Mouse (Mus musculus) CD4-positive helper T cell, adult 2 months (primary cell): ENCODE measurements around the gene Cntnap1.
"Not testable (repeated sequence)": the region's sequence is repeated elsewhere in the genome, so short reads cannot be mapped to it uniquely, and the experiment has no call there.

Experiments used
- DNase-seq: peaks from one replicate; pipeline ENCODE4 v3.0.0-alpha.2; 2012; ENCODE audit warnings: low read depth, missing footprints, low spot score

Cntnap1 gene

DNA sequence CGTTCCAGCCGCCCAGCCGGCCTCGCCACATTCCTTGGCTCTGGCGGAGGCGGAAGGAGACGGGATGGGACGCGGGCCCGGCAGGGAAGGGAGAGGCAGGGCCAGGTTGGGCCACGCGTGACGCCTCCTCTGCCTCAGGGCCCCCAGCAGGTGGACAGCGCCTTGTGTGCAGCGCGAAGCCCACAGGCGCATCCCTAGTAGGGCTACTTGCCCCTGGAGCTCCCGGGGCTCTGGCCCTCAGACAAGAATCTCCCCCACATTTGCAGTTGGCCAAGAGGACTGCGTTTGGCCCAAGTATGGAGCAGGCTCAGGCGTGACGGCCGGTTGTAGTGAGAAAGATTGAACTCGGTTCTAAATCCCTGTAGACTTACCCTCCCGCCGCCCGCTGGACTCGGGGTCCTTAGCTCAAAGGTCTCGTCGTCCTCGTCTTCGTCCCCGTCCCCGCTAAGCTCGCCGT lies at the start of gene Cntnap1:
Gene Cntnap1, plus strand, starts transcription at position 170 of the 457 bp plus-strand sequence.
- no peak for DNase-seq

DNA sequence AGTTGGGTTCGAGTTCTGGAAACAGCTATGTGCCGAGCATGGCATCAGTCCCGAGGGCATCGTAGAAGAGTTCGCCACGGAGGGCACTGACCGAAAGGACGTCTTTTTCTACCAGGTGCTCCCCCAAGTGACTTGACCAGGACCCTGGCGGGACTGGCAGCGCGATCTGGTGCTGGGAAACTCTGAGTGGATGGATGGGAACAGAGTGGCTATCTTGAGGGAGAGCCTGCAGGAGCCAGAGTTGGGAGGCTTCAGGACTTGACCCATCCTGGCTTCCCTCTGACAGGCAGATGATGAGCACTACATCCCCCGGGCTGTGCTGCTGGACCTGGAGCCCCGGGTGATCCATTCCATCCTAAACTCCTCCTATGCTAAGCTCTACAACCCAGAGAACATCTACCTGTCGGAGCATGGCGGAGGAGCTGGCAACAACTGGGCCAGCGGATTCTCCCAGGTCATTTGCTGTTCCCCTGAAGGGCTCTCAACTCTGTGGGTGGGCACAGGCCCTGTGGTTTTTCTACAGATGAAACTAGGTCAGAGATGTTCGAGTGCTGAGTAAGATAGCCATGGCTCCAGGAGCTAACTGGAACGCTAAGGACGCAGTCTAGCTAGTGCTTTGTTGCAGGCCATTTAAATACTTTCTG lies 49.7 kb upstream of the Cntnap1 start:
- DNase-seq, result no peak

DNA sequence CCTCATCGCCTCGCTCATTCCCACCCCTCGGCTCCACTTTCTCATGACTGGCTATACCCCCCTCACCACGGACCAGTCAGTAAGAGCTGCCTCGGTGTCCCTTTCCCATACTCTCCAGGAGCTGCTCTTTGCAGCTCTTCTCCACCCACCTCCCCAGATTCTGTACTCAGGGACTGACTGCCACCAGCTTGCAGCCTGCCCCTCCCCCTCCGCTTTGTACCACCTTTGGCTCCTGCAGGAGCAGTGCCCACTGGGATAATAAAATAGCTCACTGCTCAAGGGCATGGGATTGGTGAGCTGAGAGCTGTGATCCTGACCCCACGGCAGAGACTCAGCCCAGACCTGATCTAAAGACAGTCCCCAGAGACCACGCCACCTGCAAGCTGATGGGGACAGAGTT lies 45.8 kb upstream of the Cntnap1 start:
- not testable (repeated sequence) for DNase-seq

DNA sequence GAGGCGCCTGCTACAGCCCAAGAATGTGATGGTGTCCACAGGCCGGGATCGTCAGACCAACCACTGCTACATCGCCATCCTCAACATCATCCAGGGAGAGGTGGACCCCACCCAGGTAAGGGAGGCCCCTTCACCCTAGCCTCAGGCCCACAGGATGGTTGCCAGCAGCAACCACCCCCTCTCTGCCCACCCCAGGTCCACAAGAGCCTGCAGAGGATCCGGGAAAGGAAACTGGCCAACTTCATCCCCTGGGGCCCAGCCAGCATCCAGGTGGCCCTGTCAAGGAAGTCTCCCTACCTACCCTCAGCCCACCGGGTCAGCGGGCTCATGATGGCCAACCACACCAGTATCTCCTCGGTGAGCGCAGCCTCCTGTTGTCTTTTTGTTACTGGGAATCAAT lies 45.3 kb upstream of the Cntnap1 start:
- DNase-seq, result not testable (repeated sequence)

DNA sequence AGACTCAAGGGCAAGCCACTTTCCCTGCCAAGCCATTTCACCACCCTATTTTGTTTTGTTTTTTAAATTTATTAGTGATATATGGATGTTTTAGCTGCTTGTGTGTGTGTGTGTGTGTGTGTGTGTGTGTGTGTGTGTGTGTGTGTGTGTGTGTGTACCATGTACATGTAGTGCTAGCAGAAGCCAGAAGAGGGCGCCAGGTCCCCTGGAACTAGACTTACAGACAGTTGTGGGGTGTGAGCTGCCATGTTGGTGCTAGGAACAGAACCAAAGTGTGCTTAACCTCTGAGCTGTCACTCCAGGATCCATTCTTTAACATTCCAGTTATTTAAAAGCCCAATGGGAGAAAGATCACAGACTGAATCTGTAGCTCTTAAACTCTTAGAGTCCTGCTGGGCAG lies 43.2 kb upstream of the Cntnap1 start:
- DNase-seq, result peak; percentile 17

DNA sequence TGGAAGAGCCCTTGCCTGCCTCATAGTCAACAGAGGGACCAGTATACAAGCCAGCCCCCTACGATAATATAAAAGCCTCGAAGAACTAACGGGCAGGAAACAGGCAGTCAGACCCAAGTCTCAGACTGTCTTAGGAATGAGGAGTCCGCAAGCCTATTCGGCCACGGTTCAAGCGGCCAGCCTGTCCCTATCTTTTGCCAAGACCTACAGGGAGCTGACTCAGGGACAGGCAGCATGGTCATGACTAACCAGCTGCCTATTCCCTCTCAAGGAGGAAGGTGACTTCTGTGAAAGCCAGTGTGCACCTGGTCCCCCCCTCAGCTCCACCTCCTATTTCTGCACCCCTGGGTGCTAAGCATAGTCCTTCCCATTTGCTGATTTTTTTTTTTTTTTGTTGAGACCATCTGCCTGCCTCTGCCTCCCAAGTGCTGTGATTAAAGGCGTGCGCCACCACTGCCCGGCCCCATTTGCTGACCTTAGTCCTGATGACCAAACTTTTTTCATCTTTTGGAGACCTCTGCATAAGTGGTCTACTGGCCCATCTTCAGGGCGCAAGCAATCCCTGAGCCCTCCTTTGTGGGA lies 41.2 kb upstream of the Cntnap1 start:
- no peak for DNase-seq

DNA sequence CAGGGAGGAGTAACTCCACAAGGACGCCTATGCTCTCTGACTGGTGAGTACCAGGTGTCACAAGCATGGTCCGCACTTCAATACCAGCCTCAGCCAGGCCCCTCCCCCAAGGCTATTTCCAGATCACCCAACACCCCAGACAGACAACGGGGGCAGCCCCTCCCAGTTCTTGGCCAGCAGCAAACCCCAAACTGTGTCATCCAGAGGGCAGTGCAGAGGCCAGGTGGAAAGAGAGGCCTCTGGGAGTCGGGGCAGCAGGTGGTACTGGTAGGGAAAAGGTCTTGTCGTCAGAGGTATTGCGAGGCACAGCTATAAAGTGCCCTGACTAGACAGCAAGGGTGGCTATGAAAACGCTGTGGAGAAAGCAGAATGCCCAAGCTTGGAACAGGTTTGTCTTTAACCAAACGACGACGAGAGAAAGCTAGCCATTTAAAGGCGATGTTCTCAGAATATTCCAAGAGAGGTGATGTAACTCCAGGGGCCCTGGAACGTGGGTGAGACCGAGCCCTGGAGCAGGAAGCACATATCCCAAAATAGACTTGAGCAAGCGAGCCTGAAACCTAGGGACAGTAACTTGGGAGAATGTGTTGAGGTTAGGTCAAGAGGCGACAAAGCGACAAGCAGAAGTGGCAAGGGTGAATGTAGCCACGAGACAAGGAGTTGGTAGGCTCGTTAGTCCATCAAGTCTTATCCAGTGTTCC lies 40.1 kb upstream of the Cntnap1 start:
- no peak for DNase-seq

DNA sequence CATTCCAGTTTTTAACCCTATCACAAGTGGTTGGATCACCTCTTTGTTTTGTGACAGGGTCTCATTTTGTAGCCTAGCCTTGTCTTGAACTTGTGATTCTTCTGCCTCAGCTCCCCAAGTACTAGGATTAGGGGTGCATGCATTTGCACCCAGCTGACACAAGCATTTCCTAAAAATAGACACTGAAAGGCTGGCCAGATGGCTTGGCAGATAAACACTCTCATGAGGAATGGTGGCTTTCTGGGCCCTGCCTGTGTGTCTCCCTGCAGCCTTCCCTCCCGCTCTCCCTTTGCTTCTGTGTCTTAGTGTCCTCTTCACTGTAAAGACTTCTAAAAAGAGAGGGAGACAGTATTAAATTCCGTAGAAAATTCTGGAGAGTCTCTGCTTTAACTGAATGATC lies 39.1 kb upstream of the Cntnap1 start:
- no peak for DNase-seq

DNA sequence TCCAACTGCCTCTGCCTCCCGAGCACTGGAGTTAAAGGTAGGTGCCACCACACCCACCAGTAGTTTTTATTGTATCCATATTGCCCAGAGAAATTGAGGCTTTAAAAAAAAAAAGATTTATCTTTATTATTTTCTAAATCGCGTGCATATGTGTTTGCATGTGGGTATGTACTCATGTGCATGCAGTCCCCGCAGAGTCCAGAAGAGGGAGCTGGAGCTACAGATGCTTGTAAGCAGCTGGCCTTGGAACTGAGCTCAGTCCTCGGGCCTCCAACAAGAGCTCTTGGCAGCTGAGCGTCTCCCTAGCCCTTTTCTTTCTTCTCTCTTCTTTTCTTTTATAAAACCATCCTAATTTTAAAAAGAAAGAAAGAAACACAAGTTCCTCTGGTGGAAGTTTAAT lies 38.6 kb upstream of the Cntnap1 start:
- DNase-seq, result peak; percentile 35

DNA sequence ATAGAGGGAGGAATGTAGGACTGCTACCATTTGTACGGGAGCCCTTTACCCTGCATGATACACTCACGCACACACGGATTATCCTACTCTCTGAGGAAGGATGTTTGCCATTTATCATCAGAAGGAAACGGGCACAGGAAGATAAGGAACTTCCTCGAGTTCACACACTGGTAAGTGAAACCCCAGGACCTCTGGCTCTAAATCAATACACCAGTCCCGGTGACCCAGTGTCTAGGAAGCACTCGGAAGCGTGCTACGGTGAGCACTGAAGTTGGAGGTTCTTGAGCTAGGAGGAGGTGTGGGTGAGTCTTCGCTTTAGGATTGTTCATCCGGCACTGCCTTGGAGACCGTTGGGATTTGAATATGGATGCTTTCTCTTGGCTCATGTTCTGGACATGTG lies 37.3 kb upstream of the Cntnap1 start:
- DNase-seq, result no peak

DNA sequence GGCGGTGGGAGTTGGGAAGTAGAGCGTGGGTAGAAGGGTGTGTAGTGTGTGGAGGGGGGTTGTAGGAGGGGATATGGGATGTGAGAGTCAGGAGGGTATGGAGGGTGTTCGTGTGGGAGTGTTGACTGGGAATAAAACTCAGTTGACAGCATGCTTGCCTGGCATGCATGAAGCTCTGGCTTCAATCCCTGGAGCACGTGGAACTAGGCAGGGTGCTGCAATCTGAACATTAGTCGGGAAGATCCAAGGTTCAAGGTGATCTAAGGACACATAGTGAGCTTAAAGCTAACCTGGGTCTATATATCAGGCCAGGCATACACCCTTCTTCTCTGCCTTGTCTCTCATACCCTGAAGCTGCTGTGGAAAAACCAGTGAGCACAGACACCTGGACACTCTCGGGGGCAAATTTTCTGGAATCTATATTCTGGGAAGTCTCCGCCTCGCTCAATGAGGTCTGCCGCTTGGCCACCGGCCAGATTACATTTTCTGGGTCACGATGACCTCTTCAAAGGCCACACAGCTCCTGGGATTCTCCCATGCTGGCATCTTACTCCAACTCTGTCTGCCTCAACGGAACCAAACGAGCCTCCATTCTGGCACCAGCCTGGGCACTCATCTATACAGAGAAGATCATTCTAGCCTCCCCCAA lies 36.0 kb upstream of the Cntnap1 start:
- no peak for DNase-seq

DNA sequence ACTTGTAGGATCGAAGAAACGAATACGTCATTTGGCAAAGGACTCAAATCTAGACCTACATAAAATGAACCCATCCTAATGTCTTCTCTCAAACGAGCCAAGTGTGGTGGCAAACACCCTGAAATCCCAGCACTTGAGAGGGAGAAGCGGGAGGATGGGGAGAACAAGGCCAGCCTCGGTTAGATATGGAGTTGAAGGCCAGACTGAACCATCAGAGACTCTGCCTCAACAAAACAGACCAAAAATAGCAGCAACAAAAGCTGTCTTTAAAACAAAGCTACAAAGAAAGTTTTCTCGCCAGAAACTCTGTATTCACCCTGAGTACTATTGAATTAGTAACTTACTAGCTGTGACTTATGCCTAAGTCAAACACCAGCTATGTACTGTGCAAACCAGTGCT lies 33.3 kb upstream of the Cntnap1 start:
- DNase-seq, result no peak

DNA sequence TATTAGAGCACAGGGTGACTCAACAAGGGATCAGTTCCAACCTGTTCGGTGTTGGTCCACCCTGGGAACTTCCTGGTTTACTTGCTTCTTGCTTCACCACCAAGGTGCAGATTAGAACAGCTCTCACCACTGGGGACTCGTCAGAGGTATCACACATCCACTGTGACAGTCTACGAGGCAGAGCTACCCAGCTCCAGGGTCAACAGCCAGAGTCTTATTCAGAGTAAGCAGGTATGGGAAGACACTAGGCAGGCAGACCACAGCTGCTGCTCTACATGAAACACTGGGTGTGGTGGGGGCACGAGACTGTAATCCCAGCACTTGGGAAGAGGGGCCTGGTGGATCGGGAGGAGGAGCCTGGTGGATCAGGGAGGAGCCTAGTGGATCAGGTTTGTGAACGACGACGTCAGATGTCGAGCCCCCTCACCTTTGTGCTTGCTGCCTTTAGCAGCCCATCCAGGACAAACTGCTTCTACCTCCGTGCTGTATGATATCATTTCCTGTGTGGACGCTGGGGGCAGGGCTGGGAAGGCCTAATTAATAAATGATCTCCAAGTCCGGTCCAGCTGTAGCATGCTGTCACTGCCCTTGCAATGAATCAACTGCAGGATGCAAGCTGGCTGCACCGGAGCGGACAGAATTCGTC lies 31.7 kb upstream of the Cntnap1 start:
- no peak for DNase-seq

DNA sequence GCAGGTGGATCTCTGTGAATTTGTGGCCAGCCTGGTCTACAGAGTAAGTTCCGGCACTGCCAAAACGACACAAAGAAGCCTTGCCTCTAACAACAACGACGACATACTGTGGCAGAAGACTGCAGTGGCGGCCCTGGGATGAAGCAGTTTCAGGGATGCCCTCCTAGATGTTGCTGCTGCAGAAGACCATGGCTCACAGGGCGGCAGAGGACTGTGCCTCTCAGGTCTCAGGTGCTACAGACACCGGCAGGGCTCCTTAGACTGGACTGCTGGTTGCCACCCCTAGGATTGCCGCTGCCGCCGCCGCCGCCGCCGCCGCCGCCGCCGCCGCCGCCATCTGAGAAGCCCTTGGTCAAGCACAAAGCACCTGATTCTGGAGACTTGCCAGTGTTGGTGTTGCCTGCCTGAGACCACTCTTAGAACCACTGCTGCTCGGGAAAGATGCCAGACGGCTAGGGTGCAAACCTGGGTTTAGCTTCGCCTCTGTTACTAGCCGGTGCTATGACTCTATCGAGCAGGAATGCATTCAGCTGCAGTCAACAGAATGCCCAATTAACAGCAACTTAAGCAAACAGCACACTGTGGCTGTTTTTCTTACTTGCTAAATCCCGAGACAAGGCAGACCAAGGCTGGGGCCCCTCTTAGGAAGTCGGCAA lies 30.0 kb upstream of the Cntnap1 start:
- no peak for DNase-seq

DNA sequence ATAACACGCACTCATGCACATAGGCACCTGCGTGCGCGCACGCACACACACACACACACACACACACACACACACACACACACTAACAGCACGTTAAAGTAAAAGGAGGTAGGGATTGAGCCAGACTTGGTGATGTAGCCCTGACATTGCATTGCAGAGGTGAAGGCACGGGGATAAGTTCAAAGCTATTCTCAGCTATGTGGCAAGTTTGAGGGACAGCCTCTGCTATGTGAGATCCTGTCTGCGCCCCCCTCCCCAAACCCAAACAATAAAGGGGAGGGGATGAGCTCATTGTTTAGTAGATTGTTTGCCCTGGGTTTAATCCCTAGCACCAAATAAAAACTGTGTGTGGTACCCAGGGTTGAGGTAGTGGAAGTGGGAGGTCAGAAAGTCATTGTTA lies 29.2 kb upstream of the Cntnap1 start:
- no peak for DNase-seq

DNA sequence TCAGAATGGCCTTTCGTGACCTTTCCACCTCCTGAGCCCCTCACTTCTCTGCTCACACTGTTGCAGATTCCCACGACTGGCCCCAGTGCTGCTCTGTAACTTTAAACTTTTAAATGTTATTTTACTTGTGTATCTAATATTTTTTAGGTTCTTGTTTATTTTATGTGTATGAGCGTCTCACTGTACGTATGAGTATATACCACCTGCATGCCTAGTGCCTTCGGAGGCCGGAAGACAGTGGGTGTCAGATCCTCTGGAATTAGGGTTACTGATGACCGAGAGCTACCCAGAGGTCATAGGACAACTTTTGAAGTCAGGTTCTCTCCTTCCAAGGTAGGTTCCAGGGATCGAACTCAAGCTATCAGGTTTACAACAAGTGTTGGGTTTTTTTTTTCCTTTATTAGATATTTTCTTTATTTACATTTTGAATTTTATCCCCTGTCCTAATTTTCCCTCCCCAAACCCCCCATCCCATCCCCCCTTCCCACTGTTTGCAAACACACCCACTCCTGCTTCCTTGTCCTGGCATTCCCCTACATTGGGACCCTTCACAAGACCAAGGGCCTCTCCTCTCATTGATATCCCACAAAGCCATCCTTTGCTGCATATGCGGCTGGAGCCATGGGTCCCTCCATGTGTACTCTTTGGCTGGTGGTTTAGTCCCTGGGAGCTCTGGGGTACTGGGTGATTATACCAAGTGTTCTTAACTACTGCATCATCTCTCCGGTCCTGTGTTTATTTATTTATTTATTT lies 27.9 kb upstream of the Cntnap1 start:
- DNase-seq, result no peak

DNA sequence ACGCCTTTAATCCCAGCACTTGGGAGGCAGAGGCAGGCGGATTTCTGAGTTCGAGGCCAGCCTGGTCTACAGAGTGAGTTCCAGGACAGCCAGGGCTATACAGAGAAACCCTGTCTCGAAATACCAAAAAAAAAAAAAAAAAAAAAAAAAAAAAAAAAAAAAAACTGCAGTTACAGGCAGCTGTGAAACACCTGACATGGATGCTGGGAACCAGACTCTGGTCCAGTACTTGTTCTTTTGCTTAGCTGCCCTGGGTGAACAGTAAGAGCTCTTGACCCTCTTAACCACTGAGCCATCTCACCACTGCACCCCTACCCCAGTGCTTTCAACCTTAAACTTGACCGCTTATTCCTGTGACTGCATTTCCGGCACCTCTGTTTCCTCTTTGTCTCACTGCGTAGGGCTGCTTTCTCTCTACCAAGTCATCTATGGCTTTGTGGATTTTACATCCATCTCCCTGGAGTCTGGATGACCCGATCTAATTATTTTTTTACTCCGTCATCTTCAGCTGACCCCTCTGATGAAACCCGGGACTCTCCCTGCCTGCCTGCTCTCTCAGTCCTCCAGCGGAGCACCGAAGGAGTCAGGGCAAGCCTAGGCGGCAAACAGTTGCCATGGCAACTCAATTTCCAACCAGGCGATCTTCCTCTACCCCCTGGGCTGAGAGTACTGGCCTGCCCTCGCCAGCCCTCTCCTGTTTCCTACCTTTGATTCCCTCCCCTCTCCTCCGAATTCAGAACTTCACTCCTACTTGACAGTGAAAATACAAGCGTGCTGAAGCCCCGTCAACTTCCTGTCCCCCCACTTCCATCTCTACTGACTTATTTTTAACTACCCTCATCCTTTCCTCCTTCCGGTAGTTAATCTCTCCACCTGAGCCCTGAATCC lies 26.7 kb upstream of the Cntnap1 start:
- peak; percentile 80 for DNase-seq

DNA sequence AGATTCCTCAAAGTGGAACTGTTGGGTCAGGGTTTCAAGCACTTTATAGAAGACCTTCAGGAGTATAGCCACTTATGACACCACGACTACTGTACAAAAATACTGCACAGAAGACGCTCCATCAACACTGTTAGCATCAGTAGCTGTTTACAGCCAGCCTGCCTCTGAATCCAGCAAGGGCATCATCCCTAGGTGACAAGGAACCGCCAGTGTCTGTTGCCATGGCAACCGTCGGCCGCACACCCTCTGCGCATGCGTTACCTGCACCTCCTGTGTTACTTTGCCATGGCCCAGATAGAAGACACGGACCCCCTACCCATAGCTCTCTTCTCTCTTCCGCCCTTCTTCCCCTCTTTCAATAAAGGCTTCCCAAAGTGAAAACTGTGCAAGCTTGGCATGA lies 23.9 kb upstream of the Cntnap1 start:
- DNase-seq, result no peak

DNA sequence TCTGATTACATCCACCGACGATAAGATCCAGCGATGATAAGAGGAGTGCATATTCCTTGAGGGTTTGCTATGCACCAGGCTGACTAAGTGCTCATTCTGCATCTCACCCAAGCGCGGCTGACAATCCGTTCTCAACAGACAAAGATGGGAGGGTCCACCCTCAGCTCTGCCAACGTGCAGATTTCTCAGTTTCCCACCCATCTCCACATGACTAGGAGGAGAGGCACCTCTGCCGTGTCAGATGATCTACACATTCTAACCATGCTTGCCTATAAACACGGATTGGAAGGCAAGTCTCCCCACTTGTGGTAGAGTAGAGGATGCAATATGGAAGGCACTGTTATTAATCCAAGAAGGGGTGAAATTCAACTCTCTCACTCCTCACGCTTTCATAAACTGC lies 21.6 kb upstream of the Cntnap1 start:
- DNase-seq, result no peak
